8 mouse cellular contexts compared by ENCODE assay signal in the genomic region with DNA sequence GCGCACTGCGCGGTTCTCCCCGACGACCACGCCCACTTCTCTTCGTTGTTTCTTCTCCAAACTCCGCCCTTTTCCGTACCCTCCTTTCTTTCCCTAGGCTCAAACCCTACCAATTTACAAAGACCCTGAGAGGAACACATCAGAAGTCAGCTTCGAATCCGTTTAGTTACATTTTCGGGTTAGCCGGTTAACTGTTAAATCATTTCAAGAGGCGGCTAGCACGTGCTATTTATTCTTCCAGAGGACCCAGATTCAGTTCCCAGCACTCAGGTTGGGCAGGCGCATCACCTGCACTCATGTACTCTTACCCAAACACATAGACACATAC. TPM values are rescaled to one million over a fixed set of nuclear protein-coding genes. Genes with fewer than 3 reads are reported as not detected.
DNase-seq lines count a peak whose midpoint lies in the region; ATAC-seq lines count a peak whose summit lies in the region.

Gene Guk1, minus strand, starts transcription at position 154 of the 328 bp plus-strand sequence.

- peak within 1 kb of the TSS; percentile 73 for H3K4me2 ChIP-seq in lung, embryonic 15.5 days
- H3K4me2 ChIP-seq in midbrain, embryonic 16.5 days (ENCODE audit: low read length): peak within 1 kb of the TSS; percentile 56

- ATAC-seq in lung, embryonic 15.5 days (ENCODE audit: borderline replicate concordance, extremely low read depth, low FRiP score, low TSS enrichment): peak; percentile 4; the same call in 1 of the 2 replicates
- no peak for ATAC-seq in common myeloid progenitor, adult 5-6 weeks (replicated peaks; ENCODE audit: low read depth, poor library complexity, severe bottlenecking)
- ATAC-seq in midbrain, embryonic 16.5 days: peak; percentile 44

- DNase-seq in lung, postnatal 14 days: no peak
- no peak for DNase-seq in heart, embryonic 10.5 days (ENCODE audit: low spot score)
- DNase-seq in layer of hippocampus, postnatal 36 days: no peak
- DNase-seq in cerebellum, postnatal 14 days: no peak
- DNase-seq in Muller cell, postnatal 12 days (ENCODE audit: inconsistent ontology term): no peak

- H3K27me3 ChIP-seq in lung, embryonic 15.5 days: no peaks in the 10 kb centered on the region
- no peaks in the 10 kb centered on the region; the same call in 1 of the 2 replicates for H3K27me3 ChIP-seq in heart, embryonic 10.5 days (ENCODE audit: insufficient read depth, poor library complexity, severe bottlenecking)
- H3K27me3 ChIP-seq in midbrain, embryonic 16.5 days (ENCODE audit: control insufficient read depth, insufficient read depth, low read depth, low read length): no peaks in the 10 kb centered on the region

- peak within 1 kb of the TSS; percentile 68 for H3K4me3 ChIP-seq in lung, embryonic 15.5 days
- H3K4me3 ChIP-seq in heart, embryonic 10.5 days: peak within 1 kb of the TSS; percentile 78
- peak within 1 kb of the TSS; percentile 62 for H3K4me3 ChIP-seq in midbrain, embryonic 16.5 days (ENCODE audit: low read depth, low read length)

- H3K4me1 ChIP-seq in lung, embryonic 15.5 days: peaks cover 11% of the 10 kb centered on the region
- H3K4me1 ChIP-seq in heart, embryonic 10.5 days: peaks cover 26% of the 10 kb centered on the region
- peaks cover 12% of the 10 kb centered on the region for H3K4me1 ChIP-seq in midbrain, embryonic 16.5 days (ENCODE audit: control insufficient read depth, insufficient read depth, low read length)

- H3K36me3 ChIP-seq in lung, embryonic 15.5 days: no peaks in the 10 kb centered on the region
- H3K36me3 ChIP-seq in heart, embryonic 10.5 days: 0 out of 2 replicates have a peak, but pooled peaks cover 3% of the 10 kb centered on the region
- no peaks in the 10 kb centered on the region for H3K36me3 ChIP-seq in midbrain, embryonic 16.5 days (ENCODE audit: control insufficient read depth, insufficient read depth, low read length)

- WGBS in lung, embryonic 15.5 days: 3% methylated on average over 16 of the region's 16 CpGs
- 8% methylated on average over 16 of the region's 16 CpGs for WGBS in heart, embryonic 10.5 days
- WGBS in midbrain, embryonic 16.5 days: 4% methylated on average over 16 of the region's 16 CpGs

- peak within 1 kb of the TSS; percentile 53 for H3K9ac ChIP-seq in lung, embryonic 15.5 days
- peak within 1 kb of the TSS; percentile 83 for H3K9ac ChIP-seq in midbrain, embryonic 16.5 days (ENCODE audit: low read depth, low read length)

- H3K9me3 ChIP-seq in lung, embryonic 15.5 days: no peaks in the 10 kb centered on the region
- H3K9me3 ChIP-seq in heart, embryonic 10.5 days: no peaks in the 10 kb centered on the region
- H3K9me3 ChIP-seq in midbrain, embryonic 16.5 days (replicated peaks; ENCODE audit: control insufficient read depth, low read length, poor library complexity, severe bottlenecking): no peaks in the 10 kb centered on the region

- H3K27ac ChIP-seq in lung, embryonic 15.5 days: peak within 1 kb of the TSS; percentile 93
- H3K27ac ChIP-seq in heart, embryonic 10.5 days: peak within 1 kb of the TSS; percentile 90
- H3K27ac ChIP-seq in midbrain, embryonic 16.5 days (ENCODE audit: low read length): peak within 1 kb of the TSS; percentile 91

RNA-seq across cellular contexts. Expression of gene Guk1, which starts in this region (rescaled TPM):
- polyA plus RNA-seq in lung, embryonic 15.5 days (2015; fragmentation: Nextera tagmentation; extraction: Ambion mirVana): 131 and 141 TPM in 2 replicates
- total RNA-seq in common myeloid progenitor, adult 5-6 weeks (2017): 26.8 and 36.6 TPM in 2 replicates
- polyA plus RNA-seq in heart, embryonic 10.5 days (2016; fragmentation: Nextera tagmentation; extraction: Ambion mirVana): 127 and 152 TPM in 2 replicates
- total RNA-seq in layer of hippocampus, postnatal 36 days (2021): 100 to 1,000 TPM; 127 to 155 TPM
- 242 and 261 TPM in 2 replicates for polyA plus RNA-seq in midbrain, embryonic 16.5 days (2015; fragmentation: Nextera tagmentation; extraction: Ambion mirVana)
